Mouse (Mus musculus) stomach, embryonic 16.5 days (tissue): ENCODE measurements around the gene 2210407C18Rik. TPM values are rescaled to one million over a fixed set of nuclear protein-coding genes. Genes with fewer than 3 reads are reported as not detected.

ENCODE experiments used
- ATAC-seq: fragments of 200-750 bp; cut with Nextera tagmentation; 2 replicates; pipeline ENCODE4 v1.8.0; 2017; ENCODE audit warnings: moderate number of reproducible peaks, moderate TSS enrichment; ENCODE audit not compliant: insufficient read depth, low FRiP score
- H3K27ac ChIP-seq: fragments of 300-500 bp; sonication (generic); 2 replicates; pipeline ENCODE4 v1.5.1; 2014; ENCODE audit warnings: low read length
- H3K27me3 ChIP-seq: fragments of 300-500 bp; sonication (generic); 2 replicates; pipeline ENCODE4 v1.6.1; 2014; ENCODE audit warnings: low read length, control low read depth, mixed read lengths; ENCODE audit not compliant: control insufficient read depth, insufficient read depth
- H3K36me3 ChIP-seq: fragments of 300-500 bp; sonication (generic); 2 replicates; pipeline ENCODE4 v1.6.1; 2014; ENCODE audit warnings: low read length; ENCODE audit not compliant: control insufficient read depth, insufficient read depth
- H3K4me1 ChIP-seq: fragments of 300-500 bp; sonication (generic); 2 replicates; pipeline ENCODE4 v1.6.1; 2014; ENCODE audit warnings: low read length, control low read depth, mixed read lengths; ENCODE audit not compliant: control insufficient read depth, insufficient read depth
- H3K4me2 ChIP-seq: fragments of 300-500 bp; sonication (generic); 2 replicates; pipeline ENCODE4 v1.6.1; 2014; ENCODE audit warnings: low read depth, low read length, mixed read lengths
- H3K4me3 ChIP-seq: fragments of 300-500 bp; sonication (generic); replicated peaks from 2 replicates; pipeline ENCODE4 v1.5.1; 2014; ENCODE audit warnings: mild to moderate bottlenecking, low read length
- H3K9ac ChIP-seq: fragments of 300-500 bp; sonication (generic); 2 replicates; pipeline ENCODE4 v1.6.1; 2014; ENCODE audit warnings: low read length
- H3K9me3 ChIP-seq: fragments of 300-500 bp; sonication (generic); replicated peaks from 2 replicates; pipeline ENCODE4 v1.6.1; 2016; ENCODE audit warnings: low read length, control low read depth; ENCODE audit not compliant: control insufficient read depth
- WGBS: fragments of 180-500 bp; shearing (Covaris S2); extraction: QIAGEN DNeasy Blood & Tissue Kit; methylation state at CpG from one replicate; pipeline ENCODE4 v1.1.7; 2014; 5-methylcytosine and 5-hydroxymethylcytosine counted together
- polyA plus RNA-seq: library from polyadenylated mRNA; unstranded; fragments of >200 nt; fragmentation: Nextera tagmentation; extraction: Ambion mirVana; gene quantifications from 2 replicates; pipeline ENCODE4 v1.2.1, GENCODE M21; 2015

2210407C18Rik gene
- 4.2 and 15.4 TPM in 2 replicates for polyA plus RNA-seq

DNA sequence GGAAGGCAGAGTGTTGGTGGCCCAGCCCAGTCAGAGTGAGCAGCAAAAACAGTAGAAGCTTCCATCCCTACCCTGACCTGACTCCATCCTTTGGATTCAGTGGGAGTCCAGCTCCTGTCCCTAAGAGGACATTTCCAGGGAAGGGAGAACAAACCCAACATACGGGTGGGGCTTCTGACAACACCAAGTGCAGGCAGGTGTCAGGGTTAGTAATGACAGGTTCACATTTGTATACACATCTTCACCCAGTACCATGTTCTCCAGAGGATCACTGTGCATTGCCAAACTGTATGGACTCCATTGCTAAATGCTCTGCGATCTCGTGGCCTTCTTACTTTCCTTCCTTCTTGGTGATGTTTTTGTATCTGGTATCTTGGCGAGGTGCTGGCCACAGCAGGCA is at the start of gene 2210407C18Rik:
Gene 2210407C18Rik (minus strand): TSS at position 101 of the 400 bp plus-strand sequence.
- Histone ChIP-seq H3K36me3 (no peaks in the 10 kb centered on the region), H3K4me3 (no peak within 1 kb of the TSS), H3K9ac (no peak within 1 kb of the TSS), H3K27me3 (no peaks in the 10 kb centered on the region), H3K4me1 (peaks cover 11% of the 10 kb centered on the region; the same call in 1 of the 2 replicates), H3K9me3 (no peaks in the 10 kb centered on the region), H3K27ac (no peak within 1 kb of the TSS), H3K4me2 (no peak within 1 kb of the TSS)
- no peak for ATAC-seq
- WGBS: 91% methylated on average over 4 of the region's 4 CpGs

DNA sequence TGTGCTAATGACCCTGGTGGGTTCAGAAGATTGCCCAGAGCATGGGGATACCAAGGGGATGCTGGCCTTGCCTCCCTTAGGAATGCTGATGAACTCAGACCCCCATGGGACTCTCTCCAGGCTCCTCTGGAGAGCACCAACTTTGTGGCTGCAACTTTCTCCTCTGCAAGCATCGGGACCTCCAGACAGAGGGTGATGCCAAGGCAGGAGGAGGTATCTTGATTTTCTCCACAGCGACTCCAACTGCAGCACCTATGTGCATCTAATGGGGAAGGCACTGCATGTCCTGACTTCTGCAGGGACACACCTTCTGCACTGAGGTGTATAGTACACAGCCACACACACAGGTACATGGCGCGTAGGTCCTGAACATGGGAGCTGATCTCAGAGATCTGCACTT is 42.7 kb upstream of the 2210407C18Rik start, which contains the start of gene Olfr322:
Gene Olfr322 (plus strand): TSS at position 187 of the 400 bp plus-strand sequence.
- no peak for ATAC-seq
- H3K4me3 ChIP-seq: no peak within 1 kb of the TSS
- no peaks in the 10 kb centered on the region for H3K4me1 ChIP-seq
- no peak within 1 kb of the TSS for H3K27ac ChIP-seq
- no peak within 1 kb of the TSS for H3K4me2 ChIP-seq
- H3K9ac ChIP-seq: no peak within 1 kb of the TSS
- no peaks in the 10 kb centered on the region for H3K36me3 ChIP-seq
- no peaks in the 10 kb centered on the region for H3K9me3 ChIP-seq
- WGBS: 79% methylated on average over 4 of the region's 4 CpGs
- H3K27me3 ChIP-seq: no peaks in the 10 kb centered on the region

DNA sequence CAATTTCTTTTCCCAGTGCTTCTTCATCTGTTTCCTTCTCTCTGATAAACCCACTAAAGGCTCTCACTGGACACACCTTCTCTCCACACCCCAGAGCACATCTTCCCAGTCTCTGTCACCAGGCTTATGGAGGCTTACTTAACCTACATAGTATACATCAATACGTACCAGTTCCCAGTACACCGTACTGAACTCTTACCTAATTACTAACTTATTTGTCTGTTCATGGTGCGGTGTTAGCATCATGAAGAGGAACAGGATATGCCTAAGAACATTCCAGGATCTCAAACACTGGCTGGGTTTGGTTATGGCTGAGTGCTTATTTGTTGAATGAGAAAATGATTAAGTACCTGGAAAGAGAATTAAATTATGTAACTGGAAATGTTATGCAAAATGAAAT is 39.3 kb upstream of the 2210407C18Rik start:
- H3K27me3 ChIP-seq: no peaks in the 10 kb centered on the region
- no peak for ATAC-seq
- H3K4me2 ChIP-seq: no peak overlapping the region
- no peak overlapping the region for H3K27ac ChIP-seq
- H3K36me3 ChIP-seq: no peaks in the 10 kb centered on the region
- 86% methylated on average over 3 of the region's 3 CpGs for WGBS
- H3K9ac ChIP-seq: no peak overlapping the region
- no peaks in the 10 kb centered on the region for H3K4me1 ChIP-seq
- no peak overlapping the region for H3K4me3 ChIP-seq
- no peaks in the 10 kb centered on the region for H3K9me3 ChIP-seq

DNA sequence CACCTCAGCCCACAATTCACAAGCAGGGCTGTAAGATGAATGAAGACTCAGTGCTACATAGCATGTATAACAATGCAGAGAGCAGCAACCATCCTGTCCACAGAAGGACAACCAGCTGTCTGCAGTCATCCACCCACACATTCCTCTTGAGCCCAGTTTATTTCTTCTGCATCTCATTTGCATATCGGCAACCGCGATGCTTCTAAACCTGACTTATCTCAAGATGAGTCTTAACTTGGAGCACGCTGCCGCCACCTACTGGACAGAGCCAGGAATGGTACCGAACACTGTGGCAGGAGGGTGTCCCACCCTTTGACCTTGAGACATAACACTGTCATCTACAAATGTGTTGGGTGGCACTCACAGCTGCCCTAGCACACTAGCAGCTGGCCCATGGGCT is 27.5 kb upstream of the 2210407C18Rik start:
- H3K4me1 ChIP-seq: peaks cover 6% of the 10 kb centered on the region; the same call in 1 of the 2 replicates
- H3K4me2 ChIP-seq: no peak overlapping the region
- H3K27me3 ChIP-seq: no peaks in the 10 kb centered on the region
- no peak for ATAC-seq
- 30% methylated on average over 6 of the region's 6 CpGs for WGBS
- H3K9me3 ChIP-seq: no peaks in the 10 kb centered on the region
- H3K9ac ChIP-seq: no peak overlapping the region
- no peaks in the 10 kb centered on the region for H3K36me3 ChIP-seq
- no peak overlapping the region for H3K27ac ChIP-seq
- H3K4me3 ChIP-seq: no peak overlapping the region

DNA sequence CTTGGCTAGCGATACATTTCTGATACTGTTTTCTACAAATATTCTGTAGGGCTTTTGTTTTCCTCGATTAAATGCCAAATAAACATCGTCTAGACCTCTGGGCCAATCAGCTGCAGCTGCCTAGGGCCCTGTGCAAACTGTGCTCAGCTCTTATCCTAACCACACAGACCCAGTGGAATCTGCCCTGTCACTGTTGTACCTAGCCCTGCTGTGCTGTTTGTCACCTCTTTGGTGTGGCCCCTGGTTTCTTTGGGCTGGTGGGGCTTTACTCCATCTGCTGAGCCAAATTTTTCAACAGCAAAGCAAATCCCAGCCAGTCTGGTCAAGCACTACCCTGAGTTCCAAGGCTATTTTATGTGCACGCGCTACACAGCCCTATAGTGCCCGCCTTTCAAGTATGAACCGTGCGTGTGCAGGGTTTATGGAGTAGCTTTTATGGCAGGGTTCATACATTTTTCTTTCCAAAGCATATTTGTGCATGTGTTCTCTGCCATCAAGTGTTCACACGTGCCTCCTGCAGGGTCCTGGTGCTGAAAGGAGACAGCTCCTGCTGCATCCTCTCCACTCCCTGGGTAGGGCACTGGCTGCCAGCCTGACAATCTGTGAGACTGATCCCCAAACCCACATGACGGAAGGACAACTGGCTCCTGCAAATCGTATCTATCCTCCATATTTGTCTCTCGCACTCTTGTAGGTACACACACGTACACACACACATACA is 25.9 kb upstream of the 2210407C18Rik start:
- Histone ChIP-seq H3K27ac (no peak overlapping the region), H3K27me3 (no peaks in the 10 kb centered on the region), H3K36me3 (no peaks in the 10 kb centered on the region), H3K9ac (no peak overlapping the region), H3K4me1 (peaks cover 6% of the 10 kb centered on the region; the same call in 1 of the 2 replicates), H3K4me2 (no peak overlapping the region), H3K9me3 (no peaks in the 10 kb centered on the region), H3K4me3 (no peak overlapping the region)
- WGBS: 81% methylated on average over 13 of the region's 13 CpGs
- ATAC-seq: peak; percentile 72

DNA sequence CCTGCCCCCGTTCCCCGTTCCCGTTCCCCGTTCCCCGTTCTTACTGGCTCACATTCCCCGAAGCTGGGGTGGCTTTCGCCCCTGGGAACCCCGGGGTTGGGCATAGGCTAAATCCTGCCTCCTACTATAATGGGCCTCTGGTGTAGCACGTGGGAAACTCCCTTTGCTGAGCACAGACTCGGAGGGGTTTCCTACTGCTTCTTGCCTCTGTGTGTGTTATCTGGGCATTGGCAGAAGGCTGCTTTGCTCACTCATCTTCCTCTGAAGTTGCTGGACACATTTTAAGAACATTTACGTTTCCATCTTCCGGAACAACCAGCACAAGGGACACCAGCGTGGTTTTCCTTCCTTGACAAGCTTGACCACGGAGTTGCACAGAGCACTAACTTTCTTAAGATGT is 25.2 kb upstream of the 2210407C18Rik start:
- 32% methylated on average over 14 of the region's 14 CpGs for WGBS
- no peaks in the 10 kb centered on the region for H3K27me3 ChIP-seq
- peaks cover 6% of the 10 kb centered on the region; the same call in 1 of the 2 replicates for H3K4me1 ChIP-seq
- H3K4me3 ChIP-seq: no peak overlapping the region
- no peak overlapping the region for H3K27ac ChIP-seq
- no peak overlapping the region for H3K9ac ChIP-seq
- no peaks in the 10 kb centered on the region for H3K9me3 ChIP-seq
- H3K4me2 ChIP-seq: peak overlapping the region; percentile 56
- ATAC-seq: no peak
- H3K36me3 ChIP-seq: no peaks in the 10 kb centered on the region

DNA sequence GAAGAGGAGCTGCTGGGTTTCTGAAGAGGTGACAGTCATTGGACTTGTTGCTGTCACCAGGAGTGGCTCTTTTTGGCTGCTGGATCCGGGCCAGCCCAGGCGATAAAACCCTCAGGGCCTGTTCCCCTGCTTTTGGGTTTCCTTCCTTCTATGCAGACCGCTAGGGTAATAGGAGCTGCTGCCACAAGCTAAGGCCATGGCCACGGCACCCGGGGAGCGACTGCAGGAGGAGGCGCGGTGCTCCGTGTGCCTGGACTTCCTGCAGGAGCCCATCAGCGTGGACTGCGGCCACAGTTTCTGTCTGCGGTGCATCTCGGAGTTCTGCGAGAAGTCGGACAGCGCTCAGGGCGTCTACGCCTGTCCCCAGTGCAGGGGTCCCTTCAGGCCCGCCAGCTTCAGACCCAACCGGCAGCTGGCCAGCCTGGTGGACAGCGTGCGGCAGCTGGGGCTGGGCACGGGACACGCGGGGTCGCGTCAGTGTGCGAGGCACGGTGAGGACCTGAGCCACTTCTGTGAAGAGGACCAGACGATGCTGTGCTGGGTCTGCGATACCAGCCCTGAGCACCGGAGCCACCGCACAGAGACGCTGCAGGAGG is 24.5 kb upstream of the 2210407C18Rik start, which contains the start of gene Trim58:
Gene Trim58 (plus strand): TSS at position 194 of the 596 bp plus-strand sequence.
- H3K4me1 ChIP-seq: peaks cover 6% of the 10 kb centered on the region; the same call in 1 of the 2 replicates
- no peaks in the 10 kb centered on the region for H3K27me3 ChIP-seq
- no peaks in the 10 kb centered on the region for H3K9me3 ChIP-seq
- 4% methylated on average over 34 of the region's 34 CpGs for WGBS
- ATAC-seq: no peak
- no peaks in the 10 kb centered on the region for H3K36me3 ChIP-seq
- peak within 1 kb of the TSS; percentile 56 for H3K4me2 ChIP-seq
- H3K27ac ChIP-seq: no peak within 1 kb of the TSS
- peak within 1 kb of the TSS; percentile 37 for H3K4me3 ChIP-seq
- peak within 1 kb of the TSS; percentile 47; the same call in 1 of the 2 replicates for H3K9ac ChIP-seq

DNA sequence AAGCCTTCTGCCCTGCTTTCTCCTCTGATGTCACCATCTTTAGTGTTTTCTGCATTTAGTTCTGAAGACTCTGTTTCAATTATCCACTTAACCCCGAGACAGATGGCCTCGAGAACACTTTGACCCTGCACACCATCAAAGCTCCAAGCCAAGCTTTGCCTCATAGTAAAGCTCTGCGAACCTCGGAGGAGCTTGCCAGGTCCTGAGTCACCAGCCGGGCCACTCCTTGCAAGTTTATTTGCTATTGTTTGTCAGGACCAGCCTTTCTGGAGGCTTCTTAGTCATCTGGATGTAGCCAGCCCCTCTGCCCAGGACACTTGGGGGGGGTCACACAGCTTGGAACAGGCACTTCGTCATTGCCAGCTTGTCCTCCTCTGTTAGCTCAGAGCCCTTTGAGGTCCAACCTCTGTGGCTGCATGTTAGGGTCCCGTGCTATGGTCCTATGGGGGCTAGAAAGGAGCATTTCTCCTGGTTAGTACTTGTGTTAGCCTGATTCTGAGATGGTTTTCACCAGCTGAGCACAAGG is 22.4 kb upstream of the 2210407C18Rik start:
- Histone ChIP-seq H3K4me1 (peaks cover 6% of the 10 kb centered on the region; the same call in 1 of the 2 replicates), H3K4me2 (no peak overlapping the region), H3K9ac (no peak overlapping the region), H3K27ac (no peak overlapping the region), H3K36me3 (no peaks in the 10 kb centered on the region), H3K4me3 (no peak overlapping the region), H3K9me3 (no peaks in the 10 kb centered on the region), H3K27me3 (no peaks in the 10 kb centered on the region)
- peak; percentile 11; the same call in 1 of the 2 replicates for ATAC-seq
- 44% methylated on average over 7 of the region's 7 CpGs for WGBS
